Mouse (Mus musculus): ENCODE results near the gene Glipr2. TPM values are rescaled to one million over a fixed set of nuclear protein-coding genes. Genes with fewer than 3 reads are reported as not detected.

Gene Glipr2
- total and polyA plus RNA-seq, 3 experiments, result 60.3 to 146 (median 62.8) TPM

GRCm38 (mm10) chr4:43968650-43969049 lies 11.4 kb downstream of the Glipr2 start:
- peaks cover 61 to 91% of the 10 kb centered on the region in 2 experiments for H3K4me1 ChIP-seq (ENCODE audit: control insufficient read depth in 1 of 2, insufficient read depth in 2 of 2)
- peak overlapping the region in 1 of 3 experiments; percentile 5 for H3K4me3 ChIP-seq (replicated peaks in 1 of 3; ENCODE audit: low read depth in 2 of 3, low read length in 2 of 3, poor library complexity in 1 of 3)
- peak overlapping the region; percentile 9; the same call in 1 of the 2 replicates for H3K9ac ChIP-seq (ENCODE audit: insufficient read depth, low read depth)
- DNase-seq (ENCODE audit: extremely low read depth), result peak; percentile 84
- no peaks in the 10 kb centered on the region for H3K9me3 ChIP-seq (replicated peaks; ENCODE audit: low read length)
- H3K4me2 ChIP-seq (ENCODE audit: insufficient read depth, low read depth, poor library complexity, severe bottlenecking), result peak overlapping the region; percentile 64; the same call in 1 of the 2 replicates
- dilution Hi-C loops (cut with MboI; ENCODE audit: extremely low pct_ligation_motif_present, extremely low pct_unique_long_range_greater_than_20kb, low sequenced_read_pairs) (no loop called here), in situ Hi-C loops (cut with MboI; ENCODE audit: low pct_ligation_motif_present, low pct_unique_long_range_greater_than_20kb, low sequenced_read_pairs) (no loop called here)
- no peaks in the 10 kb centered on the region for H3K27me3 ChIP-seq (replicated peaks)
- H3K36me3 ChIP-seq (replicated peaks in 1 of 2; ENCODE audit: control insufficient read depth in 1 of 2, insufficient read depth in 1 of 2, low read length in 1 of 2), result peaks cover 9 to 44% of the 10 kb centered on the region in 2 experiments
- no peak overlapping the region for H3K27ac ChIP-seq (ENCODE audit: insufficient read depth, low read depth)
- peaks cover 3% of the 10 kb centered on the region; the same call in 1 of the 2 replicates for H3K79me2 ChIP-seq (replicated peaks; ENCODE audit: control insufficient read depth, extremely low read depth, insufficient read depth, poor library complexity, severe bottlenecking)
- TF ChIP-seq CTCF (conservative IDR thresholded peaks at IDR 0.05 in 1 of 2, IDR thresholded peaks at IDR 0.05 in 1 of 2; ENCODE audit: low read depth in 2 of 2, low read length in 2 of 2) (no peak), GABPA (IDR thresholded peaks at IDR 0.05; ENCODE audit: insufficient replicate concordance, low read depth, low read length) (no peak), NELFE (IDR thresholded peaks at IDR 0.05; ENCODE audit: low read depth, low read length) (no peak), EP300 (IDR thresholded peaks at IDR 0.05; ENCODE audit: low read length) (no peak), MAX (IDR thresholded peaks at IDR 0.05; ENCODE audit: low read length) (no peak), RAD21 (IDR thresholded peaks at IDR 0.05; ENCODE audit: low read depth, low read length) (no peak), HCFC1 (IDR thresholded peaks at IDR 0.05; ENCODE audit: low read depth, low read length) (no peak), POLR2A (IDR thresholded peaks at IDR 0.05; ENCODE audit: low read depth, low read length) (peak; percentile 40; the same call in 1 of the 2 replicates), KAT2A (IDR thresholded peaks at IDR 0.05; ENCODE audit: insufficient replicate concordance, low read length) (no peak), E2F4 (IDR thresholded peaks at IDR 0.05; ENCODE audit: insufficient replicate concordance, low read depth, low read length) (no peak), USF1 (IDR thresholded peaks at IDR 0.05; ENCODE audit: low read depth, low read length) (no peak), RCOR1 (conservative IDR thresholded peaks at IDR 0.05; ENCODE audit: low read depth, low read length) (no peak), ZMIZ1 (IDR thresholded peaks at IDR 0.05; ENCODE audit: low read depth, low read length) (no peak), ELF1 (IDR thresholded peaks at IDR 0.05; ENCODE audit: low read depth, low read length) (no peak), NRF1 (IDR thresholded peaks at IDR 0.05; ENCODE audit: low read depth, low read length) (no peak), POLR2AphosphoS2 (IDR thresholded peaks at IDR 0.05; ENCODE audit: low read depth, low read length) (no peak), UBTF (IDR thresholded peaks at IDR 0.05; ENCODE audit: low read depth, low read length) (0 out of 2 replicates have a peak, but pooled peaks have one; percentile 74), ETS1 (conservative IDR thresholded peaks at IDR 0.05; ENCODE audit: low read depth, low read length) (peak; percentile 71), JUN (IDR thresholded peaks at IDR 0.05; ENCODE audit: insufficient read depth, low read depth, low read length) (no peak), MYC (IDR thresholded peaks at IDR 0.05; ENCODE audit: low read depth, low read length) (0 out of 2 replicates have a peak, but pooled peaks have one; percentile 4), USF2 (conservative IDR thresholded peaks at IDR 0.05; ENCODE audit: low read depth, low read length) (no peak), CHD2 (IDR thresholded peaks at IDR 0.05; ENCODE audit: low read length) (no peak), ZKSCAN1 (IDR thresholded peaks at IDR 0.05; ENCODE audit: borderline replicate concordance, low read depth, low read length) (no peak), MAZ (IDR thresholded peaks at IDR 0.05; ENCODE audit: low read depth, low read length) (no peak), JUND (conservative IDR thresholded peaks at IDR 0.05; ENCODE audit: low read depth, low read length) (no peak), MXI1 (IDR thresholded peaks at IDR 0.05; ENCODE audit: low read depth, low read length) (no peak), IRF4 (IDR thresholded peaks at IDR 0.05; ENCODE audit: low read depth, low read length) (peak; percentile 42; the same call in 1 of the 2 replicates), SIN3A (IDR thresholded peaks at IDR 0.05; ENCODE audit: low read length) (peak; percentile 26; the same call in 1 of the 2 replicates), CHD1 (IDR thresholded peaks at IDR 0.05; ENCODE audit: low read depth, low read length) (0 out of 2 replicates have a peak, but pooled peaks have one; percentile 29), ZNF384 (IDR thresholded peaks at IDR 0.05; ENCODE audit: low read depth, low read length) (no peak), TBP (conservative IDR thresholded peaks at IDR 0.05; ENCODE audit: low read depth, low read length) (0 out of 2 replicates have a peak, but pooled peaks have one; percentile 51), ZC3H11A (IDR thresholded peaks at IDR 0.05; ENCODE audit: low read depth, low read length) (no peak), BHLHE40 (IDR thresholded peaks at IDR 0.05; ENCODE audit: low read depth, low read length) (peak; percentile 59), MEF2A (IDR thresholded peaks at IDR 0.05; ENCODE audit: borderline replicate concordance, low read depth, low read length) (no peak; the same call in 1 of the 2 replicates), SMC3 (IDR thresholded peaks at IDR 0.05; ENCODE audit: low read depth, low read length) (no peak), PAX5 (IDR thresholded peaks at IDR 0.05; ENCODE audit: low read length) (no peak), MAFK (IDR thresholded peaks at IDR 0.05; ENCODE audit: insufficient replicate concordance, low read length) (no peak), TCF12 (IDR thresholded peaks at IDR 0.05; ENCODE audit: low read depth, low read length) (peak; percentile 59; the same call in 1 of the 2 replicates)

Data from CH12.LX (cell line).